Mouse (Mus musculus) heart, postnatal 25 days (tissue): ENCODE measurements at regions not wholly inside any gene's neighbourhood (a gene's known extent, or its start where the extent isn't known, plus 50 kb on each side); places are given as distances from the start of the nearest gene placed in this dataset.

Experiments
- DNase-seq: peaks from one replicate; pipeline ENCODE4 v3.0.0; 2022; ENCODE audit warnings: low spot score
- intact Hi-C: fragments of 180-260 bp; cut with DNase I; formaldehyde crosslinking; loops from one replicate; pipeline ENCODE4 v1.15.1; 2025

DNA sequence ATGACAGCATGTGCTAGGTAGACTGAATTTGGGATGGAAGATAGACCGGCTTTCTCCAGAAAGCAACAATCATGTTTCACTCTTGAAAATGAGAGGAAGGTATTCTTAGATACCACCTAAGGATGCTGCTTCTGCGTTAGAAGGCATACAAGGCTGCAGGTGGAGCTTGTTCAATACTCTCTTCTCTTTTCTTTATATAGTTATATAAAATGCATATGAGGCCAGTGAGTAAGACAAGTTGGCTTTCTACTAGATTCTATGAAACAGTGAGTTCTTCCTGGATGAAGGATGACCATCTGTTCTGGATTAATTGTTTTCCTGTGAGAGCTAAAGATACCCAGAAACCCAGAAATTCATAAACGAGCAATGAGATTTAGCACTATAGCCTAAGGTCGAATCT is 231.3 kb upstream of the Pdzrn3 start:
- intact Hi-C loops: no loop called here

DNA sequence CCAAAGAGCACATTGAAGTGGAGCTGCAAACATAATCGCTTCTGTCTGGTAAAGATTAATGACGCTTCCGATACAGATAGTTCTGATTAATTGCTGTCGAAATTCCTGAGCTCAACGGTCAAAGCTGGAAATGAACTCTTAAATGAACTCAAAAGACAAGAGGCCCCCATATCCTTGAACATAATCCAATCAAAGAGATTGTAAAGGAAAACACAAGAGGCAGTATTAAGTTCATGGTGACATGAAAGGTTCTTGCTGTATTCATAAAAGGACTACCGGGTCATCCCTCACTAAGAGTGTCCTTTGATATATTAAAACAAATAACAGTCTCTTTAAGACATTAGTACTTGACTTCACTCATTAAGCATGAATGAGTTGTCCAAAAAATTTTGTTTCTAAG is 225.4 kb upstream of the Pdzrn3 start:
- intact Hi-C loops: no loop called here
- DNase-seq: no peak

More for the DNA sequence above, 231.3 kb upstream of the Pdzrn3 start:
- no peak for DNase-seq

DNA sequence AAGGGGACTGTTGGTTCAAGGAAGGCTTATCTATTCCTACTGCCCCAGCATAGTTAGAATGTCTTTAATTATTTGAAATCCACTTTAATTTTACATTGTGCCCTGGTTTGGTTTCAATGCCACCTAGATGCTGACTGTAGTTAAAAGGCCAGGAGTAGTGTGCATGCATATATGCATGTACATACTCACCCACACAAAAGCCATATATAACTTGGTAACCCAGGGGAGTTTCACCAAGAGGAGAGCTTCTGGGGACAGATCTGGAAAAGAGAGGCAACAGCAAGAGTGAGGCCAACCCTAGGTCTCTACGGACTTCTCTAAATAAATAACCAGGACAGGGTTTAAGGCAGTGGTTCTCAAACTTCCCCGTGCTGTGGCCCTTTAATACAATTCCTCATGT is 219.3 kb upstream of the Pdzrn3 start:
- intact Hi-C loops: no loop called here
- DNase-seq: no peak

DNA sequence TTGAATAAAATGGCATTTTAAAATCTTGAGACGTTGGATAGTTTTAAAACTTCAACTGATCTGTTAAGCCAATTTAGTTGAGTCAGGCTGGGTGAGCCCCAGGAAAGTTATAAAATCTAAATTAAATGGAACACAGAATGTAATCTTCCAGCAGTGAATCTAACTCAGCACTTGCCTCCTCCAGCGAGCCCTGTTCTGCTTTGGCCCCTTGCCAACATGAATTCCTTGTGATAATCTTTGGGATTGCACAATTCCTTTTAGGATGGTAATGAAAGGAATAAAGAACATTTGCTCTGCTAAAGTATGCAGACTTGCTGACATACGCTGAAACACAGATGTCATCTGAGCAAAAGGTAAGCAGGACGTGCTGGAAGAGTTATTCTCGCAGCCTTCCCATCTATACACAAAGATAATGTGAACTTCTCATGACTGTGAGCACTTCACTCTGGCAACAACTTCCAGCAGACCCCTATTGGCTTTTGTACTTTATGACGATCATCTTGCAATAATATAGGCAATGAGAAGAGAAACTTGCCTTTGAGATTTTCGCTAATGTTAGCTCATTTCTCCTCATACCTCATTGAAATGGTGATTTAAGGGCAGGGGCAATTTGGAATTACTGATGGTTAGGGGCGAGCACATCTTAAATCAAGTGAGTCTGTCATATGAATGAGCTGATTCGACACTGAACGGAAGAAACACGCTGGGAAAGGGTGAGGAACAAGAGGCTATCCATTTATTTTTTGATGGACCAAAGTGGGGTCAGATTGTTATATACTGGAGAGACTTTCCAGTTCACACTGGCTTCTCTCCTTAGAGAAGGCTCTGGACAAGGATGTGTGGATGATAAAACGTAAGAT is 216.3 kb upstream of the Pdzrn3 start:
- intact Hi-C loops: no loop called here
- no peak for DNase-seq

DNA sequence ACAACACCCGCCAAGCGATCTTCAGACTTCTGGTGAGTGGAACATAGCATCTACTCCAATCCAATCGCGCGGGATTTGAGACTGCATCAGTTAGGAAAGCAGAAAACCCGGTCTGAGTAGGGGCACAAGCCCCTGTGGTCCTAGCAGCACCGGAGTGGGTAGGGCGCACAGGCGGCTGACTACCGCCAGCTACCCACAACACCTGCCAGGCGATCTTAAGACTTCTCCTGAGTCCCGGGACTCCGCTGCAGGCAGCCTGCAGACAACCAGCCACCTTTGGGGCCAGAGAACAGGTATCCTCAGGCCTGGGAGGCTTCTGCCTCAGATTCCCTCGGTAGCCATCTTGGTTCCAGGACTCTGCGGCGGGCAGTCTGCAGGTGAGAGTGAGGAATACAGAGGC is 208.2 kb upstream of the Pdzrn3 start:
- no peak for DNase-seq
- intact Hi-C loops: no loop called here

DNA sequence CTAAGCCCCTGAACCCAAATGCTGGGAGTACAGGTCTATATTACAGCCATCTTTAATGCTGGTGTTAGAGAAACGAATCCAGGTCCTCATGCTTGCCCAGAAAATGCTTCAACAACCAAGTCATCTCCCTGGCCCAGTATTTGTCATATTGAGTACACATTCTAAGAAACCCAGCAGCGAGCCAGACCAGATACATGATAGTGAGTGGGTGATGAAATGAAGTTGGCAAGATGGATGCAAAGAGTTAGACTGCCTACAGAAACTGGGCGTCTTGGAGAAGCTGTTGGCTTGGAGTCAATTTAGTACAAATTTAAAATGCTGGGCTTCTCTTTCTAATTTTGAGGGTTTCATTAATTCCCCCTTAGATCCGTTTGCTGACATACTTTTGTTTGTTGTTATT is 203.1 kb upstream of the Pdzrn3 start:
- intact Hi-C loops: no loop called here
- no peak for DNase-seq

DNA sequence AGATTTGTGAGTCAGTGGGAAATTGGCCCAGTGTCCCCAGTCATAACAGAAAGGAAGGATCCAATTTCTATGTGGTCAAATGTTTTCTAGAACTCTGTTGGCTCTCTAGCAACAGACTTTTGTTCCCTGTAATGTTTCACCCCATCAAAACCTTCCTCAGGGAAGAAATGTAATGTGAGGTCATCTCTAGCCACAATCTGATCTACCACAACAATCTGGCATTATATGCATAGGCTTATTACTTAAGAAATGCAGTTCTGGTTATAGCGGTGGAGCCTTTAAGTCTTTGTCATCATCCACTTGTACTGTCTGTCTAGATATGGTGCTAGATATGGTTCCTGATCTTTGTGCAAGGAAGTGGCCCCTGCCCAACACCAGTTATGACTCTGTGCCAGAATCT is 178.4 kb upstream of the Pdzrn3 start:
- DNase-seq: no peak
- intact Hi-C loops: no loop called here

DNA sequence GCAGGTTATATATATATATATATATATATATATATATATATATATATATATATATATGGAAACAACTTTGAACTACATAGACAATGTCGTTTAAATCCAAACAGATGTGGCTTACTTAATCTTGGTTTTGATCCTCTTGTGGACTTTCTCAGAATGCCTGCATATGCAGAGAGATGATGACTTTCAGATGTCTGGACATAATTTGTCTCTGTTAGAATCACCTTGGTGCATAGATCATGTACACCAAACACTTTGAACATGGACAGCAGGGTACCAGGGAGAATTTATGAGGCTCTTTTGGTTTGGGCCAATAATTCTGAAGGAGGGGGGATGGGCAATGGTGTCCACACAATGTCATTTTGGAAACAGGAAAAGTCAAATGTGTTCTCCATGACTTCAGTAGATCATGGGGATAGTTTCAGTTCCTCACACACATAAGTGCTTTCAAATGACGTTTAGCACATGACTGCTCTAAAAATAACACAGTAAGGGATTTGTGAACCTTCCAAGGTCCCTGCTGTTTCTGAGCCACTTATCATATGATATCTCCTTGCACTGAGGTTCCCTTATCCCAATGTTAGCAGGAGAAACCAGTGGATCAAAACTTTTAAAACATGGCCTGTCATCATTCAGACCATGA is 177.4 kb upstream of the Pdzrn3 start:
- intact Hi-C loops: no loop called here
- DNase-seq: no peak

DNA sequence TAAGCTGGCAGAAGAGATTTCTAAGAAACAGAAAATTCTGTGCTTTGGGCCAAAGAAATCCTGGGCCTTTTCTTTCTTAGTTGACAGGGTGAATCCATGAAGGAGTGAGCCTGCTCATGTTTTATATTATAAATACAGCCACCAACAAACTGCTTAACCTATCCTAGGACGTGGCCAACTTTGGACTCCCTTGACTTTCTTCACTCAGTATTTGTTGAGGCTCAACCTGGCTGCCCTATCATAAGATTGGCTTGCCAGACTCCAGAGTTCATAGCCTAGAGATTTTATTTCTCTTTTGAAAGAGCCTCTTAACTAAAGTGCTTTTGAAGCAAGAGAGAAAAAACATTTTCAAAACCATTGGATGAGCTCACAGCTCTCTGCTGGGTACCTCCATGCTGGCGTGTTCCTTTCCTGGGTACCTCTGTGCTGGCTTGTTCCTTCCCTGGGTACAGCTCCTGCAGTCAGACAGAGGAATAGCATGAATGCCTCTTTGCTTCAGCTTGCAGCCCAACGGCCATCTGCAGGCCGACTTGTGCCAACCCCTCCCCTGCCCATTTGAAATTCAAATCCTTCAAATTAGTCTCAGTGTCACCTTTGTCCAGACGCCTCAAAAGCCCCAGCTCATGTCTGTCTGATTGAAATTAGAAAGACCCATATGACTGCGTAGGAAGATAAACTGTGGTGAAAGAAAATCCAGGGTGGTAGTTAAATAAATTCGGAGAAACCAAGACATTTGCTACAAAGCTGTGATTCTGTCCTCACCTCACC is 173.0 kb upstream of the Pdzrn3 start:
- intact Hi-C loops: no loop called here
- DNase-seq: no peak

DNA sequence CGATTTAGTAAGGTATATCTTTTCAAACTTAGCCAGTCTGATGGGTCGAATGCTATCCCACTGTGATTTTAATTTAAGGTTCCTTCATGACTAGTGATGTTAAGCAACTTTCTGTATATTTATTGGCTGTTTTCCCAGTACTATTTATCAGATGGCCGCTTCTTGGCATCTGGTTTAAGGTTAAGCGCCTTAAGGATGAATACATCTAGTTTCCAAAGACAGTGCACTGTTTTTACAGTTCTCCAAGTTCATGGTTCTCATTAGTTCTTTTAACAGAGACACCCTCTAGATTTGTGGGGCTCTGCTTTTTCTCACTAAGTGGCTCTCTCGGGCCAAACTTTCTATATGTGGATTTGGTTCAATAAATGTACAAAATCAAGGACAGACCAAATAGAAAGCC is 159.9 kb upstream of the Pdzrn3 start:
- intact Hi-C loops: no loop called here
- DNase-seq: no peak

DNA sequence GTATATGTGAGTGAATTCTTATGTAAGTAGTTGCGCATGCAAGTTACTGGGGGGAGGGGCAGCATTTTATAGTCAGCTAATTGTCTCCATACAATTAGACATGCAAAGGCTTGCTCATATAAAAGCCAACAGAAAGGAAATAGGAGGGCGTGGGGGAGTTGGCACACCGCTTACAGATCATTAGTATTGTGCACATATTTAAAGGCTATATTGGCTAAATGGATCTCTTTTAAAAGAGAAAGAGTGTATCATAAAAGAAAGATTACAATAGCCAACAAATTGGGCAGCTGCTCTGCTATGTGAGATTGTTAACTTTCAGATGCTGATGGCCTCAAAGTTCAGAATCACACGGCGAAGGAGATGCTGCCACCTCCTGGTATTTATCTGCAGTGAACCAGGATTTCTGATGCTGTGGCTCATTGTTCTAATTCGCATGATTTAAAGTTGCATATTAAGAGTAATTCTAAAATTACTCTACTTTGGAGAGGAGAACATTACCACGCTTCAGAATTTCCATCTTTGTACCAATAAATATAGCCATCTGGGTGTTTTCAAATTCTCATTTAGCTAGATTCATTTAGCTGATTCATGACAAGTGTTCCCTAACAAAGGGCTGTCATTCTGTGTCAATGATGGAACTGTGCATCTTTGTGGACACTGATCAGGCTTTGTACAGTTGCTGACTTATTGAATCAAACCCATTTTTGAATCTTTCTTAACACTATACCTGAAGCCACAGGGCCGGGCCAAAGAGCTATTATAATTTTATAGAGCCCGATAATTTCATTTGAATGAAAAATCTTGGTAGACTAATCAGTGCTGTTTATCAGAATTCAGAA is 156.7 kb upstream of the Pdzrn3 start:
- no peak for DNase-seq
- intact Hi-C loops: loop anchor here (1.0 to 5.0 kb wide), 4 partner anchors 157 to 652 kb away; partner anchors contain the start of gene Pdzrn3

DNA sequence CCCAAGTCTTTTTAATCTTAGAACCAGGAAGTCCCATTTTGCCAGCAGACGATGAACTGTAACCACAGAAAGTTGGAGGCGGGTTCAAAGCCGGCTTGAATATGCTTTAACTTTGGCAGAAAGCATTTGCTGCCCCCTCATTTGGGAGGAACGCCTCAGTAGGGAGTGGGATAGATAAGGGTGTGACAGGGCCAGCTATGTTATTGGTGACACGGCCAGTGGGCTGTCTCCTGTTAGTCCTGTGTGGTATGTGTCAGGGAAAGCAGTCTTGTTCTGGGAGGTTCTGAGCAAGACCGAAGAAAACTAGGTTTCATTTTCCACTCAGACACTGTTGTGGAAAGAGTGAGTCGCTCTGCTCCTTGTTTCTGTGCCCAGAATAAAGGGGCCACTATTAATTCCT is 154.7 kb upstream of the Pdzrn3 start:
- DNase-seq: peak; percentile 28

DNA sequence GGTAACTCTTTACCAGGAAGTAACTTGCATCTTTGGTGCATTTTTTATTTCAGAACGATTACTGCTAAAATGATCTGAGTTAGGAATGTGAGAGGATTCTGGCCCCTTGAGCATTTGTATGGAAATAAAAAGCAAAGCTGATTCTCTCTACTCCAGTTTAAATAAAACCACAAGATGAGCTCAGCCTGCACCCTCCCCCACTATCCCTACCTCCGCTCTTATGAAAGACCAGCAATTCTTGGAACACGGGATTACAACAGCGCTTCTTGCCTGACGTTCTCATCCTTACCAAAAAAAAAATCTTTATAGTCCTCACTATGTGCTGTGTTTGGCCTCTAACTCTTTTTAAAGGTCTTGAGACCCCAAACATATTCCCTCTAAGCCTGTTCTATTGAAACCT is 154.2 kb upstream of the Pdzrn3 start:
- DNase-seq: no peak
- intact Hi-C loops: loop anchor here (5.0 kb wide), 3 partner anchors 155 to 650 kb away; partner anchors contain the start of gene Pdzrn3

More for the DNA sequence above, 154.7 kb upstream of the Pdzrn3 start:
- intact Hi-C loops: loop anchor here (5.0 kb wide), 3 partner anchors 155 to 650 kb away; partner anchors contain the start of gene Pdzrn3

DNA sequence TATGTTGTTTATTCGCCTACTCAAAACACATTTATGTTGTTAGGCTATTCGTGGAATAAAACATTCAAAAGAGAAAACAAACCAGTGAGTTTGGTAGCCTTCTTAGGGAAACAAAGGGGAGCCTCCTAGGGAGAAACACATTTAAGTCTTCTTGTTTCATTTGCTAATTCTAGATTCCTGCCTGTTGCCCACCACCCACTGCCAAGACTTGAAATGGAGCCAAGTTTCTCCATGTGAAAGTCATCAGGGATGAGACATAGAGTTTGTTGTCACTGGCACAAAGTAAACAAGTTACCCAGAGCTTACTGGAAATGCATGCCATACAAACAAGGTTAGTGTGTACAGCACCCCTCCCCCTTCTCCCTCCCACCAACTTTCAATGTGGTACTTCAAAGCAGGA is 147.4 kb upstream of the Pdzrn3 start:
- DNase-seq: no peak
- intact Hi-C loops: no loop called here

DNA sequence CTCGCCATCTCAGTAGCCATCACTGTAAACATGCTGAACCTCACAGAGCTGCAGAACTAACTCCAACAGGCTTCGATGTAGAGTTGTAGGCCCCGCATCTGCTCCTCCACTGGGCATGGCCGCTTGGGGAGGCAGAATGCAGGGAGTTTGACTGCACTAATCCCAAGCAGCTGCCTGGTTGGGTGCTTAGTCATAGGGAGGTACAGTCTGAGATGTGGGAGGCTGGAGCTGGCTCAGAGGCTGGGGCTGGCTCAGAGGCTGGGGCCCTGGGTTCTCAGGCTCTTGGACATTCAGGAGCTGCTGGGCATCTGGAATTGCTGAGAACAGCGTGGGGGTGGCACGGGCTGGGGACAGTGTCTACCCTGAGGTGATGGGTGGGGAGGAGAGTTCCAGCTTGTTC is 143.6 kb upstream of the Pdzrn3 start:
- intact Hi-C loops: no loop called here
- no peak for DNase-seq

DNA sequence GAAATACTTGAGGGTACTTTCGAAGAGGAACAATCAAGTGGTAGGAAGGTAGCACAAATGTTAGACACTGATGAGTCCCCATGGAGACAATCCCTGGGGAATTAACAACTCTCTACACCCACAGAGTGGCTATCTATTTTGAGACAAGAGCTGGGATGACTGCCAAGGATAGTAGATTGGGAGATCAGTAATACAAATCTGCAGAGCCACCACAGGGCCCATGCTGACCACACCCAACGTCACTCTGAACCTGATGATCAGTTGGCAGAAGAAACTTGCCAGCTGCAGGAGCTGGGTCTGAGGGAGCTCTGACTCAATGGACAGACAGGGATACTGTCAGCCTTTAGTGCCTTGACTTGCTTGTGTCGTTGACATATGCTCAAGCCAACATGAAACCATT is 143.1 kb upstream of the Pdzrn3 start:
- intact Hi-C loops: no loop called here

DNA sequence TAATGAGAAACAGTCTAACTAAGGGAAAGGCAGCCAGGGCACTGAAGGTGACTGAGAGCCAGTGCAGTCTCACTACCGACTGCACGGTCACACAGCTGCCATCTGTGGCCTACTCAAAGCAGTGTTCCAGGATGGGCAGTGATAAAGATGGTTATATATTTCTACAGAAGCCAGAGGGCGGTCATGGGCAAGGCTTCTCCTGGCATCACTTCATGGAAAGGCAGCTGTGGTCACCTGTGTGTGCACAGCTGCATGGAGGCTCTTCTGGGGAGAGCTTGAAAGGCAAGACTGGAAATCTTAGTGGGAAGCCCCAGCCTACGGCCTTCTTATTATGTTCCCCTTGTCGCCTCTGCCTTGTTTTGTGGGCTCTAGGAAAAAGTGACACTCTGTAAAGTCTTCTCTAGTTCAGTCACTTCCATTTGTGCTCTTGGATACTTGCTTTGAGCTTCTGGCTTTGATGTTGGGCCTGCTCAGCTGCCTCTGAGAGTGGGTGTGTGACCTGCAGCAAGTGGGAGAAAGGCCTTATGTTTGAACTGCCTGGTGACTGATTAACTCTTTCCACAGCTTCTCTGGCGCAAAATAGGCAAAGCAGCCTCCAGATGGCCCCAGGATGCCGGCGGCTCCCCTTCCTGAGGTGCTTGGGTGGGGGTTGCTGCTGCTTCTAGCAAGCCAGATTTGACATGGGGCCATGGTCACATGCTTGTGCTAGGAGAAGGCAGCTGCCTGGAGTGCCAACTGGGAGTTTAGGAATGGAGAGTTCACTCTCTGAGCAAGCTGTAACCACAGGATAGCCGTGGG is 141.4 kb upstream of the Pdzrn3 start:
- intact Hi-C loops: no loop called here
- no peak for DNase-seq

More for the DNA sequence above, 143.1 kb upstream of the Pdzrn3 start:
- DNase-seq: no peak

DNA sequence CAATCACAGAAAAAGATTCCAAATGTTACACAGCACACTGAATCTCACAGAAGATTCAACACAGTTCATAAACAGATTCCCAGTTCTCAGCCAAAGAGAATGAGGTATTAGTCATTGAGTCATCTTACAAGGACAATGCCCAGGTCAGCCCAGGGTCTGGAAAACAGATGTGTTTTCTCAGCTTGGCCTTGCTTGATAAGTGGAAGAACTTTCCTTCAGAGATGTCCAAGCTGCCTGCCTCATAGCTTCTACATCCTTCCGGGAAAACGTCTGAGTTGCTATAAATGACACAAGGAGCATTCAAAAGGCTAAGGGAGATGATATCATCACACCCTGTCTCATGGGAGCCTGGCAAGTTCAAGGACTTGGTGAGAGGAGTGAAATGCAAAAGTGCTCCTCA is 139.9 kb upstream of the Pdzrn3 start:
- intact Hi-C loops: no loop called here
- no peak for DNase-seq

DNA sequence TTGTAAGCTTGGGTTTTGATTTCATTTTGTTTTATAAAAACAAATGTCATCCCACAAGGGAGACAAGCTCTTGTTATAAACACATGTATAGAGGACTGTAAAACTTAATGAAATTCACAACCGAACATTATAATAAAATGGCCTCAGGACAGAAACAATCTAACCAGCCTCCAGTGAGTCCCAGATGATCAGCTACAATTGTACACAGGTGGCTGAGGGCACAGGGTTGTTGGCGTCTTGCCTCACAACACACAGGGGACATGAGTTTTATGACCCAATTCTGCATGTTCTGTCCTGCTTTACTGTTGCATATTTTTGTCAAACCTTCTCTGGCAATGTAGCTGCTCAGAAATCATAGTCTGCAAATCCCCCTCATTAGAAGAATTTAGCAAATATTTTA is 136.0 kb upstream of the Pdzrn3 start:
- intact Hi-C loops: no loop called here
- DNase-seq: no peak
